Mouse (Mus musculus): ENCODE measurements around the gene Cdkal1. TPM values are rescaled to one million over a fixed set of nuclear protein-coding genes. Genes with fewer than 3 reads are reported as not detected.

The Cdkal1 gene
- total RNA-seq, 2 experiments from 2014 or later = 18.4 to 18.8 TPM

DNA sequence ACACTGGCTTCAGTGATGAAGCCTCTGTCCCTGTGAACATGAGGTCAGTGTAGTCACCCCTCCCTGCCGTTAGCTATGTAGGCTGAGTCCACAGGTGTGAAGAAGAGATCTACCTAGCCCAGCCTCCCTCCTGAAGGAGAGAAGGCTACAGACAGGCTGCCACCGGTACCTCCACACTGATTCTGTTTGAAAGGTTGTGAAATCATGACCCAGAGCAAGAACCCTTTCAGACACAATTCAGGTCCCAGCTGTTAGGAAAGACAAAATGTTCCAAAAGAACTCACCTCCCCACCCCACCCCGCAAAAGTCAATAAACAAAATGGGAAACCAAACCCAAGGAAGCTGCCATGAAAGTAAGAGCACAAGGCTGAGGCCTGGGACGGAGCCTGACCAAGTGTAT, 217.2 kb downstream of the Cdkal1 start:
- no peak for DNase-seq (ENCODE audit: low spot score in 2 of 2)

DNA sequence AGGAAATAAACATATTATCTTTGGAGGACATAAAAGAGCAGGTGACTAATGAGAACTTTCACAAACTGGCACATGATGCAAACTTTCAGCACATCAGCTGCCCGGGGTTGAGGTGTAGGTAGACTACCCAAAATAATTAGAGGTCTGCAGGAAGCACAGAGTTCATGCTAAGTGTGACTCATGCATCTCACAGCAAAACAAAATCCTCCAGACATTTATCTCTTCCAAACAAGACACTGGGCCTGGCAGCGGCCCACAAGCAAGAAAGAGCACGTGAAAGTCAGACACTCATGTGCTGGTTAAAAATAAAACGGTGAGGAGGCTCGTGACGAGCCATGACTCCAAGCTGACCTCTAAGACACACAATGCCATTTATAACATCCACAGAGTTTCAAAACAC, 217.7 kb downstream of the Cdkal1 start:
- no peak for DNase-seq (ENCODE audit: low spot score in 2 of 2)

DNA sequence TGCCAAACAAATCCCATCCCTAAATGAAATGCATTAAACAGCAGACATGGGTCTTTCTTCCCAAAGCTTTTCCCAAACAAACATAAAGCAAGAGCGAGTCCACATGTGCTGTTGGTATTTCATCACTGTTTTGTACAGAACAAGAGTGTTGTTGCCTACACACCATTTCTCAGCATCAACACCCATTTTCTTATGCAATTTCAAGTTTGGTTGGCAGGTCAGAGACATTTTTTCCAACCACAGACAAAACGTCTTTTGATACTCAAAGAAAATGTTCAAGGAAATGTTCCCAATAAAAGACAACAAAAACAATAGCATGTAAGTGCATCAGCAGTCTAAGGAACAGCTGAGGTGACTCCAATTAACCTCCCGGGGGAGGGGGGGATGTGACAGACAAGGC, 219.9 kb downstream of the Cdkal1 start:
- no peak for DNase-seq (ENCODE audit: low spot score in 2 of 2)

DNA sequence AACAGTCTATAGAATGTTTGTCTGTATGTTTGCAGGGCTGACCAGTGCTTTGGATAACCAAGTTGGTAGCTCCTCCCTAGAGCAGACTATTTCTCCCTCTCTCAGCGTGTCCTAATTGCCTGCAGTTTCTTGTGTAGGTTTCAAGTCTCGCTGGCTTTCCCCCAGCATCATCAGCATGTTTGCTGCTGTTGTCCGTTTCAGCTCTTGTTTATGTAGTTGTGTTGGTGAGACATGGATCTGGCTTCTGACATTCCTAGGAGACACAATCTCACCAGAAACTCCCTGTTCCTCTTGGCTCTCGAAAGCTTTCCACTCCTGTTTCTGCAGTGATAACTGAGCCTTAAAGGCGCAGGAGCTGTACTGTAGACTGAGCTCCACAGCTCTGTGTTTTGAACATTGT, 224.1 kb downstream of the Cdkal1 start:
- DNase-seq (ENCODE audit: low spot score in 2 of 2) = peak in 1 of 2 experiments; percentile 15

DNA sequence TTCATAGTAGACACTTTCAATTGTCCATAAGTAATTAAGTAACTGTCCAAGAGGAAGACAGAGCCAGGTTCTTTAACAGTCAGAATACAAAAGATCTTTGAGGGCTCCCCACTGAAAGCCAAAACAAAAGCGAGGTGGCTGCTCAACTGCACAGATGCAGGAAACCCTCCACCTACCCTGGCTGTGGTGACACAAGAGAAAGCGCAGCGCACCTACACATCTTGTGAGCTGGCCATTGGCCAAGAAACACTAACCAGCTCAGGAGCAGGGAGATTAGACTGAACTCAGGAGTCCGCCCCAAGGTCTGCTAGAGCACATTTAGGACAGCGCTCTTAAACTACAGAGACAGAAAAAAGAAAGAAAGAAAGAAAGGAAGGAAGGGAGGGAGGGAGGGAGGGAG, 226.9 kb downstream of the Cdkal1 start:
- no peak for DNase-seq (ENCODE audit: low spot score in 2 of 2)

DNA sequence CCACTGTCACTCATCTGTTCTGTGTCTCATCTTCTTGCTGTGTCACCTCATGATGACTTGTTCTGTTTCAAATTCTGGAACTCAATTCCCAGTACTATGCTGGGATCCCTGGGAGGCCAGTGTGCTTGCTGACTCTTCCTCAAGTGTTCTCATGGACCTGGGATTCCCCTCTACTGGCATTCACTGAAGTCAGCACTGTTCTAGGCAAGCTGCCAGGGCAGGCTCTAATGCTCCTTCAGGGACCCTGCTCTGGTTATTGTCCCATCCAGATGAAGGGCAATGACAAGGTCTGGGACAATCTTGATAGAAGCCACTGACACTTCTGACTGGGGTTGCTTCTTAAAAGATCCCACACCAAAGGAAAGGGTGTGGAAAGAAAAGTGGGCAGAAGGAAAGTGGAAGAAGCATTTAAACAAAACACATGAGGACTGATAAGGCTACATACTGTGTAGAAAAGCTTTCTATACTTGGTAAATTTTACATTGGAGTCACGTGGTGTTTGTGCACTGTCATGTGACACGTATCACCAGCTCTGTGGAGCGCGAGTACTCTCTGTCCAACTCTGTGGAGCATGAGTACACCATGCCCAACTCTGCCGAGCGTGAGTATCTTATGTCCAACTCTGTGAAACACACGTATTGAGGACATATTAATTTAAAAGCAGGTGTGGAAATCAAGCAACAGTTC, 227.9 kb downstream of the Cdkal1 start:
- no peak for DNase-seq (ENCODE audit: low spot score in 2 of 2)

DNA sequence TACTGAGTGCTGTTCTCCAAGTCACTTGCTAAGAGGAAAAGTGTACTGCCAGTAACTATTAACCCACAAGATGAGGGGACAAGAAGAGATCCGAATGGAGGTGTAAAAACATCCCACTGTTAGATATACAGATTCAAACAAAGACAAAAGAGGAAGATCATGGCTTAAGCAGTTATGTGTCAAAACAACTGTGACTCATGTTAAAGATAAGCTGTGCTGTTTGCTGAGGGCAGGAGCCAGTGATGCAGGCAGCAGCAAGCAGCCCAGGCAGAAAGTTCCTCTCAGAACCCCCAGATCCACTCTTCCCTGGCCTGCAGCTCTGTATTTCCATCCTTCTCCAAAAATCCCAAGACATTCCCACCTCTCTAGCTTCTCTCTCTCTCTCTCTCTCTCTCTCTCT, 230.5 kb downstream of the Cdkal1 start:
- DNase-seq (ENCODE audit: low spot score in 2 of 2) = no peak

DNA sequence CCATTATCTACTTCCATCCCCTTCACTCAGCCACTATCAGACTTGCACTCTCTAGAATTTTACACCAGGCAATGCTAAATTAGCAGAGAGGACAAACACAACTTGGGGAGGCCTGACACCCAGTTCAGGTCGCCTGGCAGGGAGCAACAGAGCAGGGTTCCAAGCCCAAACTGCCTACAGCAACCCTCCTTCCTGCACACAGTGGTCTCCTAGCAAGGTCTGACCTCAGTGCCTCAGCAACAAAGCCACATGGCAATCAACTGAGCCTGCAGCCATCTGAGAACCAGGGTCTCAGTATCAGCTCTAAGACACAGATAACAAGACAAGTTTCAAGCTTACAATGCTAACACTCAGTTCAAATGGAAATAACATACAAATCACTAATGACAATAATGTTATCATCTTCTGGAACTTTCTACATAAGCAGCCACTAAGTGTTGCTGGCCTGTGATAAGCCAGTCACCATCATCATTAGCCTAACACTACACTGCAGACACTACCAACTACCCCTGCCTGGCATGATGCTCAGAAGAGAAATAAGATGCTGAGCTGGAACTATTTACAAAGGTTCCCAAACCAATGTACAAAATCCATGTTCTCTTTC, 231.7 kb downstream of the Cdkal1 start:
- DNase-seq (ENCODE audit: low spot score in 2 of 2) = no peak

DNA sequence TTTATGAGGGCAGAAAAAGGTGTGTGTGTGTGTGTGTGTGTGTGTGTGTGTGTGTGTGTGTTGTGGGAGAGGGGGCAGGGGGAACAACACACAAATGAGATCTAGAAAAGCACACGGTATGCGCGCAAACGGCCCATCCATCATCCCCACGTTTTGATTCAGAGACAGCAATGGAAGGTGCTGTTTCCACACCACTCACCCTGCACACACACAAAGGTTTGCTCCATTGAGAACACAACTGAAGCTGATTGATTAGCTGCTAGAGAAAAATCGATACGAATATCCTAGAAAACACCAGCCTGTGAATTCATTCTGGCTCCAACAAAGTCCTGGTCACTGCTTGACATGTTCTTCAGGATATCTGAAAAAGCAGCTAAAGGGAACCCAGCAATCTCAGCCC, 233.6 kb downstream of the Cdkal1 start:
- DNase-seq (ENCODE audit: low spot score in 2 of 2) = no peak

DNA sequence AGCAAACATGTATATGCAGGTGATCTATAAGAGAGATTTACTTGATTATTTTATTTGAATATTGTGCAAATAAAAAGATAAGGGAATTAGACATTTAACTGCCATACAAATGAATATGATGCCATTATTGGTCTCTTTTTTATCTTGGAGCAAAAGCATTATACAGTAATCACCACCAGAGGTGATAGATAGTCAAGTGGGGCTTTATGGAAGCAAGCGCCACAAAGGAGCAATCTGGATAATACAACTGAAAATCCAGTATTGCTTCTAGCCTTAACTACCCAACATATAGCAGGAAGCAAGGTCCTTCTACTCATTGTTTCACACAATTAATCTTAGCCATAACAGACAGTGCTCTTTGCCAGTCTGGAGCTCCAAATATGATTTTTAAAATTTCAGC, 234.1 kb downstream of the Cdkal1 start:
- no peak for DNase-seq (ENCODE audit: low spot score in 2 of 2)

DNA sequence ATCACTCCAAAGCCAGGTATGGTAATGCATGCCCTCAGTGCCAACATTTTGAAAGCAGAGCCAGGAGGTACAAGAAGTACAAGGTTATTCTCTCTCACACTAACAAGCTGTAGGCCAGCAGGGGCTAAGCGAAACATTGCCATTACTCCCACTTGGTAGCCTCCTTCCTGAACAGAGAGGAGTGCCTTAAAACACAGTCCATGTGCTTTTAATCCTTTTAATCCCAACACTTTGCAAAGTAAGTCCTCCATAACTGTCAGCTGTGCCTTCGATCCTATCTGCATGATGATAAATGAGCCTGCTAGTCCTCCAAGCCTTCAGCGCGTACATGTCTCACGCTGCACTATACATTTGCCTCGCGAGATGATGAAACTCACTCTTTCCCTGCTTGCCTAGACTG, 234.6 kb downstream of the Cdkal1 start:
- DNase-seq (ENCODE audit: low spot score in 2 of 2) = no peak

DNA sequence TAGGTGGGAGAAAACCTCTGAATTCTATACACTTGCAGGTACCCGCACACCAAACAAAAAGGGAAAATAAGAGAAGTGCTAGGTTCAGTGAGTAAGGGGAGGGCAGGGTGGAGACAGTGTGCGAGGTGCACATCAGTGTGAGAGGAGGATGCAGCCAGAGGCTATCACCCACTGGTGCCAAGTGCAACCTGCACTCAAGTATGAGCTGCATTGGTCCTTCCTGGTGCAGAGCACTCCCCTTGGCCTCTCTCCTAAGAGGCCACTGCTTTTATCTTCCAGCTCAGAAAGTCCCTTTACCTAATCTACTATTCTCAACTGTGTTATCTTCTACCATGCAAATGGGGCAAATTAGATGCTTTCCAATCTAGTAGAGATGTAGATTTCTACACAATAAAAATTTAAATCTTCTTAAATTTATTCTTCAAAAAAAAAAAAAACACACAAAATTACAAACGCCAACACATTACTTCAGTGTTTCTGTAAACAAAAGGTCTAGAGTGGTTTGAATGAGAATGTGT, 238.8 kb downstream of the Cdkal1 start:
- no peak for DNase-seq (ENCODE audit: low spot score in 2 of 2)

DNA sequence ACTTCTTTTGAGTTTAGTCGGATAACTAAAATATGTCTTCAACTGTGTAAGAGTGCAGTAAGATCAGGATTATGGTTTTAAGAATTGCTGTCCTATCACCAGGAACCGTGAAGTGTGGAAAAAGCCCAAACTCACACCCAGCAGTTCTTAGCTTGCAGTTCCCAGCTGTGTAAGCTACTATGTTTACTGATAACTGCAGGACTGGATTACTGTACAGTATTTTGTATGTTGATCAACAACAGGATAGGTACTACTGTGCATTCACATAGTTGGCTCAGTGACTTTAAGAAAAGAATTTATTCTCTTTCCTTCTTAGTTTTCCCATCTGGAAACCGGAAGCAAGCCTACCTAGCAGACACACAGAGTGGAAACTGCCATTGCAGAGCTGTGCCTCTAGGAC, 239.5 kb downstream of the Cdkal1 start:
- no peak for DNase-seq (ENCODE audit: low spot score in 2 of 2)

DNA sequence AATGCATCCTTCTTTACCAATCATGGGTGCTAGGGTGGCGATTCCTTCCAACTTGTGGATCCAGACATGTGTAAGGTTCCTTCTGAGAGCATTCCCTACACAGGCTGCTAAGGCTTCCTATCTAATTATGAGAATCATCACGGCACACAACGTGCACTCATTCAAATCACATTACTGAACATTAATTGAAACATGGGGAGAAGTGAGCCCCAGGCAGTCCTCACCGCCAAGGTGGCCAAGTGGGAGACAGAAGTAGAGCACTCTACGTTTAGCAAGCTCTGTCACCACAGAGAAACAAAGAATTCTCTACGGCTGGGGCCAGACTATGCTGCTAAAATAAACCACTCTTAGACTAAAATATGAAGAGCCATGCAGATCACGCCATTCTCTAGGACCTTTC, 240.4 kb downstream of the Cdkal1 start:
- DNase-seq (ENCODE audit: low spot score in 2 of 2) = no peak

DNA sequence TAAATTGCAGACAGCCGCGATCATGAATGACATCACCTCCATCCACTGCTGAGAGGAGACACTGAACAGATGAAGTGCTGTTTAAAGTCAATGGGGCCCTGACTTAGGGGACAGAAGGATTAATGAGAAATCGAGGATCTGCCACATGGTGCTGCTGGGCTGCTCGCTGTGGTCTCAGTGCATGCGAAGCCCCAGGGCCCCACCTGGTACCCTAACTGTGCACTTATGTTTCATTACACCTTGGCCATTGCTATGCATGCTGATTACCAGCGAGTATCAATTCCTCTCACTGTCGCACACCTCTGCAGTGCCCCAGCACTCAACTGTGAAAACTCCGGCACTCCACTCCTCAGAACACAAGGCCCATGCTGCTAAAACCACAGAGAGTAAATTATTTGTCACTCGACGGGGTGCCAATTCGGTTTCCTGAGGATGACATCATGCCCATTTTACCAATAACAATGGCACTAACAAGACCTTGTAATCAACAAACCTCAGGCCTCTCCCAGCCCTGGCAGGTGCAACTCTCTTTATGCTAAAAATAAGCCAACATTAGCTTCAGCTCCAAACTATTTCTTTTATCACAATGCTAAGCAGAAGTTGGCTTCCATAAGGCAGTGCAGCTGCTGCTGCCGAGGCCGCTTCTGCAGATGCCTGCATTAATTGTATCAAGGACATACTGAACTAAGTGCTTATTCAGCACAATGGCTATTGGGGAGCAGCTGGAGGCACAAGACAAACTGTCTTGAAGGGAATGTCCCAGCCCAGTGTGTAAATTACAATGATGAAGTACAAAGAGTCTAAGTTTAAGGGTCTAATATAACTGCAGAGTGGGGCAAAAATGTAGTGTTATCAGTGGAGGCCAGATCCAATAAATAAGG, 245.2 kb downstream of the Cdkal1 start:
- peak in 1 of 2 experiments; percentile 26 for DNase-seq (ENCODE audit: low spot score in 2 of 2)

DNA sequence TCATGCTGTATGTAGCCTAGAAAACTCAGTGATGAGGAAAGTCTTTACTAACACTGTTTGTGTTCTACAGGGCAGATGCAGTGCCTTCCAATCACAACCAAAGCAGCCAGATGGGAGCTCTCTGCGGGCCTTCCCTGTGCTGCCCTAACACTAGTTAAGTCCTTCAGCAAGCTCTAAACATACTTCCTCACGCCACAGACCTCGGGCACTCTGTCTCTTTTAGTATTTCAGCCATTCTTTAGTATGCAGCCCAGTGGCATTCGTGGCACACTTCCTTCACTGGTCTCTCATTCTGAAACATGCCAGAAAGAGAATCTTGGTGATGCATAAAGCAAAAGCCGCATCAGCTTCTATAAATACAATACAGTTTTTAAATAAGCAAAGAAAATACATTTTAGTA, 246.0 kb downstream of the Cdkal1 start:
- no peak for DNase-seq (ENCODE audit: low spot score in 2 of 2)

DNA sequence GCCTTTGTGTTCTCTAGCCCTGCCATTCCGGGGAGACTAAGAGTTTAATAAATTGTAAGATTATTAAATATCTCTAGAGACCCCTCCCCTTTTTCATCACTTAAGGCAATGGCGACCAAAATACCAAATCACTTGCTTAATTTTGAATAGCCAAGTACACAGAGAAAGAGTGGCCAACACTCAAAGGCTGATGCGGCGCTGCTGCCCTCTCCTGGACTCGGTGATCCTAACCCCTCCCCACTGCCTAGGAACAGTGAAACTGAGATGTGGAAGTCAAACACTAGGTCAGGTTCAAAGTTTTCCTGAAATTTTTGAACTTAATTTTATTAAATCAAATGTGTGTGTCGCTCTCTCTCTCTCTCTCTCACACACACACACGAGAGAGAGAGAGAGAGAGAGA, 251.2 kb downstream of the Cdkal1 start:
- peak; percentile 40 to 74 for DNase-seq (ENCODE audit: low spot score in 2 of 2)

DNA sequence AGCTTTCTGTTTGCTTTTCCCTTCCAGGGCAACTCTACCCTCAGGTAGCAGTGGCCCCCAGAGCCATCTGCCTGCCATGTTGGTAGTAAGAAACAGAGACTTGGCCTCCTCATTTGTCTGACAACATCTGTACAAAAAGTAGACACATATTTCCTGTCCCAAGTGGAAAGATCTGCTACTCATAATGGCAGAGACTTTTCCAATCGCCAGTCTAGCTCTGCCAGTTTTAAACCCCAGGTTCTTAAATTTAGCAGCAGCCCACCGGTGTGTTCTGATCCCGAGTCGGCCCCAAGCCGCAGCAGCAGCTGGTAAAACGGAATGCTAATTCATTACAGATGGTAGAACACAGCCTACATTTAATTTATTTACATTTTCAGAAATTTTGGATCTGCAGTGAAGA, 251.9 kb downstream of the Cdkal1 start:
- DNase-seq (ENCODE audit: low spot score in 2 of 2) = no peak

DNA sequence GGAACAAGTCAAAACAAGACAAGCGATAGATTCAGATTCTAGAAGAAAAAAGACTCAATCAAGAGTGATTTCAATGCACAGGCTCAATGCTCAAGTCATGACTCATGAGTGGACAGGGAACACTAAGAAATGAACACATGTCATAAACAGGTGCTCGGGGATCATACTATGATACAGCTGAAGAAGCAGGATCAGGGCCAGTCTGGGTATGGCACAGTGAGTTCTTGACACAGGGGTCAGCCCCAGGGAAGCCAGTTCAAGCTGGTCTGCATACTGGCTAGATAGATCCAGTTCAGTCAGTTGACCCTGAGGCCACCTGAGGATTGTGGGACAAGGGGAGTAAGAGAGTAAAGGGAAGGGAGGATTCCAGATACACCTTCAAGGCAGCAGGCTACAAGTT, 254.4 kb downstream of the Cdkal1 start:
- no peak for DNase-seq (ENCODE audit: low spot score in 2 of 2)

DNA sequence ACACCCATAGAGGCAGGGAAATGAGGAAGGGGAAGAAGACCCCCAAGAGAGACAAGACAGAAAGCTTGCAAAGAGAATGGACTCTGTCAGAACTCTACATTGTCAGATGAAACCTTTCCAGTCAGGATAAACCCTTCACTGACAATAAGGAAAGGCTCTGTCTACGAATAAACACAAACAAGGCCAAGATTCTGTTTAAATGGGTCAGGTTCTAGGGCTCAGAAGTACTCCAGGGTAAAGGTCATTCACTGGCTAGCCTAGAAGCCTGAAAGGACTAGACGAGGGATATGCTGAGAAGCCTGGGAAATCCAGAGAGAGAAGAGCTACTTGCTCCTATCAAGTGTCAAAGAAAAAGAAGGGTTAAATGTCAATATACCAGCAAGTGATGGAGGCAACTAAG, 255.8 kb downstream of the Cdkal1 start:
- no peak for DNase-seq (ENCODE audit: low spot score in 2 of 2)

DNA sequence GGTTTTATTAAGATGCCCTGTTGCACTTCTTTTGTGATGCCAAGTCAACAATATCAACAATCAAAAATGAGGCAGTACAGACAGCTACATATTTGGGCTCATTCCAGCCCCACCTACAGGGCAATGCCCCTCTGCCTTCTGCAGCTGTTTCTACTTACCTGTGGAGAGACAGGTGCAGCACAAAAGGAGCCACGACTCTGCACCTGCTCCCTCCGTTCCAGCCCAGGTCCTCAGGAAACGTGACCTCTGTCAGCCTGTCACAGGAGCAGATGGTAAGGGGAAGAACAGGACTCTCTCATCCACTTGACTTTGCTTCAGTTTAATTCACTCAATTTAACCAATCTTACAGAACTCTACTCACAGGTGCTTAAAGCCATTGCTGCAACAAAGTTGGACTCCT, 258.7 kb downstream of the Cdkal1 start:
- no peak for DNase-seq (ENCODE audit: low spot score in 2 of 2)

DNA sequence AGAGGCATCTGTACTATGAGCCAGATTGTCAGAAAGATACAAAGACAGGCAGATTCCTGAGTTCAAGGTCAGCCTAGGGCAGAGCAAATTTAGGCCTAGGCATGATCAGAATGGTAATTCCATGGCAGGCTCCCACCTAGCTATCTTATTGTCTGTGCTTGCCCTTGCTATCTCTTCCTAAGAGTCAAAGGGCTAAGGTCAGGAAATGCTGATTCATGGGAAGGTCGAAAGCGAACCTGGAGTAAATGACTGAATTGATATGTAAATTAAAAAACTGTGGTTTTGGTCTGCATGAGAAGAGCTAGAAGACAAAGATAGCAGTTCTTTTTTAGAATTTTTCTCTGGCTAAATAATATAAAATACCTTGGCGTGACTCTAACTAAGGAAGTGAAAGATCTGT, 262.4 kb downstream of the Cdkal1 start:
- DNase-seq (ENCODE audit: low spot score in 2 of 2) = no peak
